Mouse (Mus musculus) heart, postnatal 0 days (tissue): Measurements from ENCODE around the gene Kctd10.
A peak's percentile ranks its signal among the peaks of the same experiment; 100 is the strongest.

ENCODE experiments used
- CTCF ChIP-seq: IDR thresholded peaks from 2 replicates; pipeline ENCODE4 v1.5.1; 2016; ENCODE audit warnings: antibody characterized with exemption, control low read depth, low read depth
- EP300 ChIP-seq: IDR thresholded peaks from 2 replicates; pipeline ENCODE4 v1.6.1; 2016; ENCODE audit warnings: antibody characterized with exemption, low read depth

GRCm38 (mm10) chr5:114380209-114381012, at the start of gene Kctd10, which contains the start of gene Ube3b:
- no peak for TF ChIP-seq CTCF
- peak; percentile 69; the same call in 1 of the 2 replicates for TF ChIP-seq EP300
